Mouse (Mus musculus): Measurements from ENCODE around the gene Crat. TPM values are rescaled to one million over a fixed set of nuclear protein-coding genes. Genes with fewer than 3 reads are reported as not detected.

Gene Crat
- total RNA-seq, 2 experiments from 2014 or later, result 448 to 485 TPM

DNA sequence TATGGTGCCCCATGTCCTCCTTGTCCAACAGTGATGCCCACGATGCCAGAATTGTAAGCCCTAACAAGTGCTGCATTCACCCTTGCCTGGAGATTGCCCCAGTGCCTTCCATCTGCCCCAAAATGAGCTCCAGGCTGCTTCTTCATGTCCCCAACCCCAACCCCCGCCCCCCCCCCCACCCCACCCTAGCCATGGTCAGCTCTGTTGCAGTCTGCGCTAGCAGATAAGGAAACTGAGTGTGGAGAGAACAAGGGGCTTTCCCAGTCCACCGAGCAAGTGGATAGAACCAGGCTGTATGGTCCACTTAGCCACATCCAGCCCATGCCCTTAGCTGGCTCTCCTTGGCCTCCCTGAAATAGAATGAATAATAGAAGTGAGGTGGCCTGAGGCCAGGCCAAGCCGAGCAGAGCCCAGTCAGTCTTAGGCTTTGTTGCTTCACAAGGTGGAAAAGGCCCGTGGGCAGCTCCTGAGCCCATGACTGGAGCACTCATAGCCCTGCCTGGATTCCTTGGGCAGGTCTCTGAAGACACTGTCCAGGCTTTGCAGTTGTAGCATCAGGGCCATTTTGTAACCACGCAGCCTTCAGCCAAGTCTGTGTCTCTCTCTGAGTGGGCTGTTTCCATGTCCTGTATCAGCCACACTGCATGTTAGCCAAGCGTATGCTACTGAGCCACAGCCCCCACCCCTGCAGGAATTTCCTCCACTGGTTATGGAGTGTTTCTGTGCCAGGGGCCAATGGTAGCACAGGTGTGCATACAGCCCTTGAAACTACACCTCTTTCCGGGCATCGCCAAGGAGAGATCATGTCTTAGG lies 34.8 kb downstream of the Crat start:
- peak in 1 of 2 experiments; percentile 46 for DNase-seq
- intact Hi-C loops (cut with DNase I), result no loop called here

DNA sequence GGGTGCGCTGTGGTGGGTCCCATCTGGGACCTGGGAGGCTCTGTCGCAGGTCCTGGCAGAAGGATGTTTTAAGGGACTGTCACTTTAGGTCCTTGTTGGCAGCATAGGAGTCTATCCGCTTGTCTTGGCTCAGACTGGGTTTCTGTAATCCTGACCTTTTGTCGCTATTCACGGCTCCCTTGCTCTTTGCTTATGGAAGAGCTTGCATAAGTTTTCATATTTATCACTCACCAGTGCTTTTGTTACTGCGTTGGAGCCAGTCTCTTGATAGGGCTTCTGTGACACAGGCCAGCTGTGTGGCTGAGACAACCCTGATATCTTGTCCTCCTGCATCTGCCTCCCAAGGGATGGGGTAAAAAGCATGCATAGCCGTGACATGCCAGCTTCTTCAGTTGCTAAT lies 36.3 kb downstream of the Crat start:
- intact Hi-C loops (cut with DNase I), result no loop called here
- no peak for DNase-seq

GRCm38 (mm10) chr2:30377721-30378120 lies 37.9 kb downstream of the Crat start:
- DNase-seq, result no peak
- intact Hi-C loops (cut with DNase I), result no loop called here

GRCm38 (mm10) chr2:30375893-30376292 lies 39.7 kb downstream of the Crat start:
- DNase-seq, result no peak
- intact Hi-C loops (cut with DNase I), result no loop called here

- intact Hi-C loops (cut with DNase I), result no loop called here
- DNase-seq, result no peak
Measured at GRCm38 (mm10) chr2:30372726-30373125, 42.9 kb downstream of the Crat start.

- intact Hi-C loops (cut with DNase I), result no loop called here
- no peak for DNase-seq
Measured at GRCm38 (mm10) chr2:30371544-30371943, 44.1 kb downstream of the Crat start.

GRCm38 (mm10) chr2:30366203-30366602 lies 49.4 kb downstream of the Crat start:
- intact Hi-C loops (cut with DNase I), result no loop called here

DNA sequence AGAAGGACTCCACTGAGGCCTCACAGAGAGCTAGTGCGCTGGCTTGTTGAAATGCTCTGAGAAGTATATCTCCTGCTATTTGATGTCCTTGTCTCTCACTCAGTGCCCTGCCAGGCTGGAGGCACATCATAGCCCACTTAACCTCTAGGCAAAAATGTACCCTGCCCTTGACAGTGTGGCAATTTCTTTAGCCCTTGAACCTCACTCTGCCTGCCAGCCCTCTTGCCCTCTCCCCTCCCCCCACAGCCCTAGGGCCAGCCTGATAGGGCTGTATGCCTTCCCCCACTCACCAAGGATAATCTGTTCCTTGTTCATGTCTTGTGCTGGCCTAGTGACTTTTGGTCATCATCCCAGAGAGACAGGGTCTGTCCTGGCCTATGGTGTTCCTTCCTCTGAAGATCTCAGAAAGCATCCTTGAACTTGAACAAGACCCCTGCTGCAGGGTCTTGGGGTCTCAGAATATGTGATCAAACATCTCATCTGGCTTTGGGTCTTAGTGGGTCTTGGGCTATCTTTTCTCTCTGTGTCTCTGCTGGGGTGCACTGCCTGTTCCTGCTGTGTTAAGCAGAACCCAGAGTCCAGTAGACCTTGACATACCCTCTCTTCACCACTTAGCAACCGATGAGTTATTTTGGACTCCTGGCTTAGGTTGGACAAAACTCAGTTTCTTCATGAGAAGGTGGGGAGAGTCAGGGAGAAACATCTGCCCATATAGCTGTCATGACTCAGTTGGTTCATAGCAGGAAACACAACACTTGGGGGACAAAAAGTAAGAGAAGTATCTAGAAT lies 50.1 kb downstream of the Crat start:
- intact Hi-C loops (cut with DNase I), result no loop called here
- no peak for DNase-seq

More at GRCm38 (mm10) chr2:30366203-30366602, 49.4 kb downstream of the Crat start:
- peak; percentile 38 to 41 for DNase-seq

GRCm38 (mm10) chr2:30363773-30364650 lies 51.6 kb downstream of the Crat start, which contains the start of gene Miga2:
Miga2 (plus strand) TSS chr2:30364233.
- intact Hi-C loops (cut with DNase I), result no loop called here
- peak; percentile 99 for DNase-seq

DNA sequence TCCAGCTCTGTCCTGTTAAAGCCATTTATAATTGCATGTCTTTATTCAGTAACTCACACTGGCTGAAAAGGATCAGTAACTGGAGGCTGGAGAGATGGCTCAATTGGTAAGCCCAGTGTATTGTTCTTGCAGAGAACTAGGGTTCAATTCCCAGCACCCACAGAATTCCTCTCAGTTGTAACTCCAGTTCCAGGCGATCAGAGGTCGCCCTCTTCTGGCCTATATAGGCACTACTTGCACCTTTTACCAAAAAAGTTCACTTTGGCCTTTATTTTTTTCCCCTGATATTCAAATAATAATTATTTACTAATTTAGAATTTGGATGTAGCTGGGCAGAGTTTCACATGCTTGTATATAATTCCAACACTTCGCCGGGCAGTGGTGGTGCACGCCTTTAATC lies 52.7 kb downstream of the Crat start:
- no peak for DNase-seq
- intact Hi-C loops (cut with DNase I), result no loop called here

DNA sequence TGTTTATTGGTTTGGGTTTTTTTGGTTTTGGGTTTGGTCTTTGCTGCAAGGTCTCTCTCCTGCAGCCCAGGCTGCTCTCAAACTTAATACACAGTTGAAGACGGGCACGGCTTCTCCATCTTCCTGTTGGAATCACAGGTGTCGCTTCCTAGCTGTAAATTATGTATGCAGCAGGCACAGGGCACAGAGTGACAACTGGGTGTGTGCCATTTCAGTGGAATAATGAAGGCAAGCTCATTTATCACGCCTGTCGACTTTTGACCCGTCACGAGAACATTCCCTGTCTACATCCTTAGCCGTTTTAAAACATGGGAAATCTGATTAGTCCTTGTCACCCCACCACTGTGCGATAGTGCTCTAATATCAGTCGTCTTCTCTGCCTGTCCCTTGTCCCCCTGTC lies 55.0 kb downstream of the Crat start:
- intact Hi-C loops (cut with DNase I), result no loop called here
- DNase-seq, result no peak

DNA sequence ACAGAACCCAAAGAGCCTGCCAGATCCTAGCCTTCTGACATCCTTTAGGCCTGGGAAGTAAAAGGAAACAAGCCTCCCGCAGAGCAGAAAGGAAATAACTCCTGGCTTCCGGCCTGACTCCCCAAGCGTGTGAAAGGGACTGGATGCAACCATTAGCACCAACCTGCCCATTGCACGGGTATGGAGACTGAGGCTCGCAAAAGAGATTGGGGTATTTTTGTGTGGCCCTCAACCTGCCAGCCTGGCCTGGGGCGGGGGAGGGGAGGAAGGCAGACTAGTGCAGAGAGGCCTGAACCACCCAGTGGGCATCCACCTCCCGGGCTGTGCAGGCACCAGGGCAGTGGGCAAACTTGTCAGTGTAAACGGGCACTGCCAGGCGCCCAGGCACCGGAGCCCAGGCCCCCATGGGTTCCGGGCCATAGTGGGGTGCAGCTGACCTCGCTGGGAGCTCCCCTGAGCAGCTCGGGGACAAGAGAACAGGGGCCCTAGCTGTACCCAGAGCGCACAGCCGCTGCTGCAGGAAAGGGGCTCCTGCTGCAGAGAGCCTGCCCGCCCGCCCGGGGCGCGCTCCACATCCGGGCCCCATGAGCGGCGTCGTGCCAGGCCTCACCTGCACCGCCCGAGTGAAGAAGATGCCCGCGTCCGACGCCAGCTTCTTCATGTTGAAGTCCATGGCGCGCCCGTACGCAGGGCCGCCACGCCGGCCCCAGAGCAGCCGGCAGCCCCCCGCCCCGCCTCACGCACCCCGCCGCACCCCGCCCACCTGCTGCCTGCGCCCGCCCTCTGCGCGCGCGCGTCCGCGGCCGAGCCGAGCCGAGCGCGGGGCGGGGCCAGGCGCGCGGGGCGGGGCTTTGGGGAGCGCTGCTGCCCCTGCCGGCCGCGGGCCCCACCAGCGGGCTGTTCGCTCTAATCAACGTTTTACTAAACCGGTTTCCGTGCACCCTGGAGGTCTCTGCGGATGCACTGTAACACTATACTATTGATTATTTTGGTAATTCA lies 56.8 kb downstream of the Crat start, which contains the start of gene Sh3glb2:
Gene Sh3glb2, minus strand, starts transcription at position 805 of the 999 bp plus-strand sequence.
- DNase-seq, result peak; percentile 88 to 89
- intact Hi-C loops (cut with DNase I), result no loop called here

GRCm38 (mm10) chr2:30357552-30358510 lies 57.8 kb downstream of the Crat start:
- intact Hi-C loops (cut with DNase I), result no loop called here
- DNase-seq, result peak; percentile 51 to 57

- DNase-seq, result no peak
- intact Hi-C loops (cut with DNase I), result no loop called here
Measured at GRCm38 (mm10) chr2:30356906-30357305, 58.7 kb downstream of the Crat start.

GRCm38 (mm10) chr2:30356266-30356665 lies 59.3 kb downstream of the Crat start:
- DNase-seq, result no peak
- intact Hi-C loops (cut with DNase I), result no loop called here

GRCm38 (mm10) chr2:30355861-30356260 lies 59.8 kb downstream of the Crat start:
- intact Hi-C loops (cut with DNase I), result no loop called here

GRCm38 (mm10) chr2:30351149-30351548 lies 64.5 kb downstream of the Crat start:
- DNase-seq, result peak in 1 of 2 experiments; percentile 38
- intact Hi-C loops (cut with DNase I), result no loop called here

More at GRCm38 (mm10) chr2:30355861-30356260, 59.8 kb downstream of the Crat start:
- no peak for DNase-seq

All from heart, postnatal 10 days (tissue).